Comparison of ENCODE assay signal across 30 mouse cellular contexts in the genomic region with DNA sequence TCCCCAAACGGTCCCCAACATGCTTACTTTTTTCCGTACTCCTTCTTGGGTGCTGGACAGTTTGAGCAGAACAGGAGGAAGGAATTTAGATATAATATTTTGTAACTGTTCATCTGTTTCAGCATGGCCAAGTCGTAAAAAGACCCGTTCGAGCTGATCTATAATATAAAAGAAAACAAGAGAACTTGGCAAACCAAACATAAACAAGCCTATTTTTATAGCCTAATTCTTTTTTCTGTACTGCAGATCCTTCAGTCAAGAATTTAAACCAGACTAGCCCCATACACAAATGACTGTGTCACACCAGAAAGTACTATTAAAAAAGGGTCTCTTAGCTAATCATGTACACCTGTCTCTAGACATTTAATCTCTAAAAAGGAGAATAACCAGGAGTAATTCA. TPM values are rescaled to one million over a fixed set of nuclear protein-coding genes. Genes with fewer than 3 reads are reported as not detected.
"Had no signal": no experiment of that assay in that cellular context is flagged by ENCODE, and none has a peak within 500 bp of the region (broad histone marks: within the 10 kb centered on the region; RNA-seq: fewer than 3 reads in every experiment).

No protein-coding gene starts in this region.

- DNase-seq: cerebellum, adult 2 months; cerebellum, adult 8-10 months; cerebellum, adult 9-10 months; cerebellum, adult 9-11 months; cerebellum, postnatal 10 days; cerebellum, postnatal 14 days; cerebellum, postnatal 25 days; cerebellum, postnatal 36 days; embryo, embryonic 11 days; forebrain, postnatal 0 days; gastrocnemius, postnatal 10 days; gastrocnemius, postnatal 14 days; gastrocnemius, postnatal 25 days; gastrocnemius, postnatal 36 days; heart, adult 11 months; heart, adult 18-20 months; heart, adult 2 months had no signal

- H3K4me1 ChIP-seq: embryonic facial prominence, embryonic 10.5 days; embryonic facial prominence, embryonic 12.5 days; embryonic facial prominence, embryonic 13.5 days; embryonic facial prominence, embryonic 15.5 days; forebrain, embryonic 10.5 days; forebrain, embryonic 12.5 days; forebrain, embryonic 13.5 days; forebrain, embryonic 15.5 days had no signal

- ATAC-seq: forebrain, embryonic 13.5 days; forebrain, embryonic 14.5 days; forebrain, embryonic 15.5 days; forebrain, embryonic 16.5 days; forebrain, postnatal 0 days had no signal

- H3K9me3 ChIP-seq: embryonic facial prominence, embryonic 10.5 days; embryonic facial prominence, embryonic 12.5 days; embryonic facial prominence, embryonic 13.5 days; embryonic facial prominence, embryonic 15.5 days; forebrain, embryonic 10.5 days; forebrain, embryonic 12.5 days; forebrain, embryonic 13.5 days; forebrain, embryonic 15.5 days had no signal

- H3K27me3 ChIP-seq: embryonic facial prominence, embryonic 12.5 days; embryonic facial prominence, embryonic 13.5 days; embryonic facial prominence, embryonic 15.5 days; forebrain, embryonic 12.5 days; forebrain, embryonic 13.5 days; forebrain, embryonic 15.5 days had no signal

- H3K36me3 ChIP-seq: embryonic facial prominence, embryonic 15.5 days; forebrain, embryonic 15.5 days had no signal

- H3K4me3 ChIP-seq: embryonic facial prominence, embryonic 10.5 days; embryonic facial prominence, embryonic 12.5 days; embryonic facial prominence, embryonic 13.5 days; embryonic facial prominence, embryonic 15.5 days; erythroblast, embryonic 14.5 days; forebrain, embryonic 10.5 days; forebrain, embryonic 12.5 days; forebrain, embryonic 13.5 days; forebrain, embryonic 15.5 days; heart, adult 2 months had no signal

- H3K4me2 ChIP-seq: embryonic facial prominence, embryonic 12.5 days; embryonic facial prominence, embryonic 13.5 days; embryonic facial prominence, embryonic 15.5 days; forebrain, embryonic 12.5 days; forebrain, embryonic 13.5 days; forebrain, embryonic 15.5 days had no signal

- H3K27ac ChIP-seq: embryonic facial prominence, embryonic 10.5 days; embryonic facial prominence, embryonic 12.5 days; embryonic facial prominence, embryonic 13.5 days; embryonic facial prominence, embryonic 15.5 days; forebrain, embryonic 10.5 days; forebrain, embryonic 12.5 days; forebrain, embryonic 13.5 days; forebrain, embryonic 15.5 days; heart, adult 2 months had no signal

- H3K9ac ChIP-seq: embryonic facial prominence, embryonic 12.5 days; embryonic facial prominence, embryonic 13.5 days; embryonic facial prominence, embryonic 15.5 days; forebrain, embryonic 12.5 days; forebrain, embryonic 13.5 days; forebrain, embryonic 15.5 days; forebrain, postnatal 0 days had no signal

RNA-seq across cellular contexts. Expression of gene Zkscan16, which starts 58.1 kb away (rescaled TPM):
- total RNA-seq: common myeloid progenitor, adult 5-6 weeks; gastrocnemius, postnatal 25 days; gastrocnemius, postnatal 36 days; granulocyte monocyte progenitor cell, adult 5-6 weeks had no signal
- polyA plus RNA-seq: erythroblast, embryonic 14.5 days; heart, adult 2 months had no signal
